Mouse (Mus musculus) limb, embryonic 11.5 days (tissue): ENCODE results near the gene Naip2. TPM values are rescaled to one million over a fixed set of nuclear protein-coding genes. Genes with fewer than 3 reads are reported as not detected.

Source experiments
- ATAC-seq: fragments of 200-750 bp; cut with Nextera tagmentation; 2 replicates; pipeline ENCODE4 v1.8.0; 2017; ENCODE audit warnings: low read depth; ENCODE audit not compliant: insufficient number of reproducible peaks, low FRiP score, low TSS enrichment
- DNase-seq: peaks from one replicate; pipeline ENCODE4 v3.0.0-alpha.2; 2015; ENCODE audit warnings: low spot score
- H3K27ac ChIP-seq: fragments of 300-500 bp; sonication (generic); replicated peaks from 2 replicates; pipeline ENCODE4 v1.5.1; 2014; ENCODE audit warnings: low read depth, mild to moderate bottlenecking, low read length
- H3K27me3 ChIP-seq: fragments of 300-500 bp; sonication (generic); 2 replicates; pipeline ENCODE4 v1.6.1; 2014; ENCODE audit warnings: mild to moderate bottlenecking, low read length, mixed read lengths; ENCODE audit not compliant: control insufficient read depth, insufficient read depth
- H3K36me3 ChIP-seq: fragments of 300-500 bp; sonication (generic); 2 replicates; pipeline ENCODE4 v1.6.1; 2014; ENCODE audit warnings: mild to moderate bottlenecking, low read length, moderate library complexity, mixed read lengths; ENCODE audit not compliant: control insufficient read depth, insufficient read depth
- H3K4me1 ChIP-seq: fragments of 300-500 bp; sonication (generic); 2 replicates; pipeline ENCODE4 v1.6.1; 2014; ENCODE audit warnings: low read length, mixed read lengths; ENCODE audit not compliant: control insufficient read depth, insufficient read depth
- H3K4me2 ChIP-seq: fragments of 300-500 bp; sonication (generic); 2 replicates; pipeline ENCODE4 v1.6.1; 2014; ENCODE audit warnings: low read depth, mild to moderate bottlenecking, moderate library complexity; ENCODE audit not compliant: severe bottlenecking
- H3K4me3 ChIP-seq: fragments of 300-500 bp; sonication (generic); 2 replicates; pipeline ENCODE4 v1.5.1; 2014; ENCODE audit warnings: low read depth, low read length
- H3K9ac ChIP-seq: fragments of 300-500 bp; sonication (generic); 2 replicates; pipeline ENCODE4 v1.6.1; 2014; ENCODE audit warnings: mild to moderate bottlenecking, low read length
- H3K9me3 ChIP-seq: fragments of 300-500 bp; sonication (generic); 2 replicates; pipeline ENCODE4 v1.6.1; 2016; ENCODE audit warnings: low read length; ENCODE audit not compliant: control insufficient read depth
- WGBS: fragments of 180-500 bp; shearing (Covaris S2); extraction: QIAGEN DNeasy Blood & Tissue Kit; methylation state at CpG from one replicate; pipeline ENCODE4 v1.1.7; 2014; 5-methylcytosine and 5-hydroxymethylcytosine counted together
- polyA plus RNA-seq: library from polyadenylated mRNA; unstranded; fragments of >200 nt; fragmentation: Nextera tagmentation; extraction: Ambion mirVana; gene quantifications from 2 replicates; pipeline ENCODE4 v1.2.1, GENCODE M21; 2014

Naip2 gene
- polyA plus RNA-seq, 1 experiment from 2014 or later, result 0.19 TPM

DNA sequence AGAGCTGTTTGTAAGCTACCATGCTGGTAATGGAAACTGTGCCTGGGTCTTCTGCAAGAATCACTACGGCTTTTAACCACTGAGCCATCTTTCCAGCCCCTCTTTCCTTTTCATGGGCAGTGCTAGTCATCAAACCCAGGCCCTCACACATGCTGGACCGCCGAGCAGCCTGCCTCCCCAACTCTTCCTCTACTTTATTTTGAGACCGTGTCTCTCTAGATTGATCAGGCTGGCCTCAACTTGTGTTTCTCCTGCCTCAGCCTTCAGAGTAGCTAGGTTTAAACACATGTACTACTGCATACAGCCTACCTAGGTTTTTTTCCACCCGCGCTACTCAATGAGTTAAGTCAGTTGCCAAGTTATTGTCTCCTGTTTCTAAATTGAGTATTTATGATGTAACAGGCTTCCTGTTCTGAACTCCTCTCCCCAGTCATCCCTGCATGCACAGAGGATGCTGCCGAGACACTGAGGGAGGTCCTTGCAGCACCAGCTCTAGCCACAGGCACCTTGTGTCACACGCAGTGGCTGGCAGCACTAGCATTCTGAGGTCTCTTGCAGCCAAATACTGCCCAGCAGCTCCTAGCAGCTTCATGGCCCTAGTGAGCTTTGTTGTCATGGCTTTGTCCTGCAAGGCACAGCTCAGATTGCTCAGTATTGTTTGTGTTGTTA, 60.1 kb downstream of the Naip2 start:
- Histone ChIP-seq H3K27me3 (no peaks in the 10 kb centered on the region), H3K4me3 (no peak overlapping the region), H3K4me1 (no peaks in the 10 kb centered on the region), H3K36me3 (peaks cover 10% of the 10 kb centered on the region), H3K9ac (no peak overlapping the region), H3K27ac (no peak overlapping the region), H3K9me3 (no peaks in the 10 kb centered on the region), H3K4me2 (no peak overlapping the region)
- 83% methylated on average over 8 of the region's 8 CpGs for WGBS
- DNase-seq, result no peak
- ATAC-seq, result no peak

DNA sequence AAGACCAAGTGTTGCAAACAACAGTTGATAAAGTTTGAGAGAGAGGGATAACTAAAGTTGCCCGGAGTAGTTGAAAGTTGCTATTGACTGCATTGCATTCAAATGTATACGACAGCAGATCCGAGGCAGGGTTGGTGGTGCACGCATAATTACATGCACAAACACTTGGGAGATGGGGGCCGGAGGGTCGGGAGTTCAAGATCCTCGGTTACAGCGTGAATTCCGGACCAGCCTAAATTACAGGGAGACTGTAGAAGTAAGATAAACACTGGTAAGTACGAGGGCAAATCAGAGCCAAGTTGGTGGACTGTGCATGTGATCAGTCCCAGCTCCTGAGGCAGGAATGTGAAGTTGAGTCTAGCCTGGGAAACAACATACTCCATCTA, 76.6 kb downstream of the Naip2 start:
- peak overlapping the region; percentile 97 for H3K4me3 ChIP-seq
- peaks cover 4% of the 10 kb centered on the region for H3K36me3 ChIP-seq
- ATAC-seq, result no peak
- no peak for DNase-seq
- H3K4me1 ChIP-seq, result 0 out of 2 replicates have a peak, but pooled peaks cover 2% of the 10 kb centered on the region
- no peaks in the 10 kb centered on the region for H3K27me3 ChIP-seq
- peak overlapping the region; percentile 87 for H3K9ac ChIP-seq
- WGBS, result 2% methylated on average over 10 of the region's 10 CpGs
- no peaks in the 10 kb centered on the region for H3K9me3 ChIP-seq
- no peak overlapping the region for H3K27ac ChIP-seq
- H3K4me2 ChIP-seq, result peak overlapping the region; percentile 79

DNA sequence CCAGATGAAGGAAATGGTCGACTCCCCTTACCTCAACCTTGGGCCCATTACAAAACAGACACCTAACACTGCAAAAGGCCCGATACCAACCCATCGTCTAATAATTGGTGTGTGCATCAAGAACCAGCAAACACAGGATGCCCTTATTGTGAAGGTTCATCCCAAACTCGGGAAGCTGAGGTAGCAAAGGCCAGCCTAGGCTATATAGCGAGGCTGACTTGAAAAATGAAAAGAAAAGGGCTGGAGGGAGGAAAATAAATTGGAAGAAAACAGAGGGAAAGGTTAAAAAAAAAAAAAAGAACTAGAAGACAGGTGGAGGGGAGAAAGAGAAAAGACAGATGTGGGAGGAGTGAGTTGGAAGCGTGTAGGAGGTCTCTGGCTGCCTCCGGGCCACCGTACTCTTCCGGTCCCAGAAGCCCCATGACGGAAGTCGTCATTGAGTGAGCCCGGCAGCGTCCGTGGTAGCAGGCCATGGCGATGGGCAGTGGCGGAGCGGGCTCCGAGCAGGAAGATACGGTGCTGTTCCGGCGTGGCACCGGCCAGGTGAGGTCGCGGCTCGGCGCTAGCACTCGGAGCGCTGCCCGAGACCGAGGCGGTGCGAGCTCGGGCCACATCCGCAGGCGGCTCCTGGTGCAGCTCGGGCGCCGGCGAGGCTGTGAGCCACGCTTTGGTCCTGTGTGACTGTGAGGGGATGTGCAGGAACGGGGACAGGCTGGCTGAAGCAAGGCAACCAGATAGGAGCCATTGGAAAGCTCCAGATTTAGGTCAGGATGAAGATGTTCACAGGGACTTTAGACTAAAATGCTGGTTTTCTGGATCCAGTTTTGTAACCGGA, 77.3 kb downstream of the Naip2 start, which contains the start of gene Smn1:
Gene Smn1, plus strand, starts transcription at position 430 of the 835 bp plus-strand sequence.
- 5% methylated on average over 42 of the region's 42 CpGs for WGBS
- ATAC-seq (peak; percentile 95), DNase-seq (peak; percentile 91)
- H3K4me3 ChIP-seq, result peak within 1 kb of the TSS; percentile 97
- H3K9me3 ChIP-seq, result no peaks in the 10 kb centered on the region
- no peaks in the 10 kb centered on the region for H3K27me3 ChIP-seq
- 0 out of 2 replicates have a peak, but pooled peaks cover 2% of the 10 kb centered on the region for H3K4me1 ChIP-seq
- peaks cover 4% of the 10 kb centered on the region for H3K36me3 ChIP-seq
- no peak within 1 kb of the TSS for H3K27ac ChIP-seq
- peak within 1 kb of the TSS; percentile 87 for H3K9ac ChIP-seq
- H3K4me2 ChIP-seq, result peak within 1 kb of the TSS; percentile 79

DNA sequence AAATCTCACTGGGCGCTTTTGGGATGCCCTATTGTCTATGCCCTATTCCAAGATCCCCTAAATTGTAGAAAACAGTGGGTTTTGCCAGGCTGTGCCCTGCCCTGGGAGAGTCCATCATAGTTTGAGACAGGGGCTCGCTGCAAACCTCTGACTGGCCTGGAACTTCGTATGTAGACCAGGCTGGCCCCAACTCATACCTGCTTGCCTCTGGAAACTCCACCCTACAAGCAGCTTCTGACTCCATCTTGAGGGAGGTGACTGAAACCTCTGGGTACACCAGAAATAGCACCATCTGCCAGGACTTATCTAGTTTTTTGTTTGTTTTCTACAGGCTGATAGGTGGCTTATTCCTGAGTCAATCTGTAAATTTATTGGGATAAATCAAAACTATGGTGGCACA, 77.9 kb downstream of the Naip2 start:
- DNase-seq (no peak), ATAC-seq (no peak)
- Histone ChIP-seq H3K27ac (no peak overlapping the region), H3K9ac (no peak overlapping the region), H3K4me3 (peak overlapping the region; percentile 97; the same call in 1 of the 2 replicates), H3K4me1 (0 out of 2 replicates have a peak, but pooled peaks cover 2% of the 10 kb centered on the region), H3K36me3 (peaks cover 3% of the 10 kb centered on the region), H3K4me2 (peak overlapping the region; percentile 65), H3K27me3 (no peaks in the 10 kb centered on the region), H3K9me3 (no peaks in the 10 kb centered on the region)
- 81% methylated on average over 3 of the region's 3 CpGs for WGBS

DNA sequence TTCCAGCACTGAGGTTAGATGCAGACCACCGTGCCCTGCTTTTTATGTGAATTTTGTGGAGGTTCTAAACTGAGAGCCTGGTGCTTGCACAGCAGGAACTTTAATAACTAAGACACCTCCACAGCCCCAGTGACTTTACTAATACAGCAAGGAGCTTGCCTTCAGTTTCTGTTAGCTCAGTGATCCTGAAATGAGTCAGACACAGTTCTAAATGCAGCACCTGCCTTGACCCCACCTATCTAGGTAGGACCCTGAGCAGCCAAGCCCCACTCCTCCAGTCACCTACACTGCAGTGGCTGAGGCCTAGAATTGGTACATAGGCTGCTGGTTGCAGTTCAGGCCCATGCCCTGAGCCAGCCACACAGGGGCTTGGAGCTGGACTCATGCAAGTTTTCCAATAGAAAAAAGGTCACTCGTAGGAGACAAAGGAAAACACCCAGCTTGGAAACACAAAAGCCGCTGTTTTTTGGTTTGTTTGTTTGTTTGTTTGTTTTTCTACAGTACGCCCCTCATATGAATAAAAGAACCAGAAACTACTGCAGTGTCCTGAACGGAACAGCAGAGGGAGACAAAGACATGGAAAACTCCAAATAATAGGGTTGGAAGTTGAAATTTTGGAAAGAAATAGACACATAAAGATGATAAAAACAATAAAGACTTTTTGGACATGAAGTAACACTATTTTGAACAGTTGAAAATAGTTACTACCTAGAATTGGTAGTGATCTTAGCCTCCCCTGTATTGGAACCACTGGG, 89.5 kb downstream of the Naip2 start:
- Histone ChIP-seq H3K36me3 (no peaks in the 10 kb centered on the region), H3K9me3 (no peaks in the 10 kb centered on the region), H3K27me3 (no peaks in the 10 kb centered on the region), H3K4me3 (no peak overlapping the region), H3K27ac (no peak overlapping the region), H3K9ac (no peak overlapping the region), H3K4me2 (no peak overlapping the region), H3K4me1 (peaks cover 4% of the 10 kb centered on the region; the same call in 1 of the 2 replicates)
- no peak for ATAC-seq
- DNase-seq, result no peak
- WGBS, result 53% methylated on average over 5 of the region's 5 CpGs

DNA sequence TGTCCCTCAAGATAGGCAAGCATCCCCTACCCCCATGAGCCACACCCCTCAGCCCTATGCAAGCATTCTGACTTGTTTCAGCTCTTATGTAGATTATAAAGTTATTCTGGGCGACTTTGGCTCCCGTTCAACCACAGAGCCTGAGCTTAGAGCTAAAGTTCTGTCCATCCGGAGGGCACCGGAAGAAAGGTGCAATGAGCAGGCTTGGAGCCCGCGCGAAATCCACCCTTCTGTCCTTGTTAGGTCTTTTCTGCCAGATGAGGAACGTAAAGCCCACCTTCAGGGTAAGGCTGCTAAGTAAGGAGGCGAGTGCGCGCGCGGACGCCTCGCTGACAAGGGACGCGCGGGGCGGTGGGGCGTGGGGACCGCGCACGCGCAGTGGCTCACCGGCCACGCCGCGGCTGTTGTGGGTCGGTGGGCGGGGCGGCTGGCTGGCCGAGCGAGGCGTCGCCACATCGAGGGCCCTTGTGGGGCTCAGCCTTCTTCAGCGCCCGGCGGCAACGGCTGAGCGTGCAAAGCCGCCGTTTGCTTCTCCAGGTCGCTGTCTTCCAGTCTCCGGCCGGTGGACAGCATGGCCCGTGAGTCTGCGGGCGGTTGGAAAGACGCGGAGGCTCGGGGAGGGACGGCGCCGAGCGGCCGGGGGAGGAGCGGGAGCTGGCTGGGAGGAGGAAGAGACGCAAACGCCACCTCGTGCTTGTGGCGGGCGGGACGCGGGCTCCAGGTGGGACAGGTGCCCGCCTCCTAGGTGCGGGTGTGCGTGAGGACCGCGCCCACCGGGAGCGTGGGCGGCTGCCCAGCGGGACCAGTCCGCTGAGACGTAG, 94.0 kb downstream of the Naip2 start, which contains the start of gene Serf1:
Gene Serf1, plus strand, starts transcription at position 361 of the 821 bp plus-strand sequence.
- DNase-seq, result peak; percentile 86

DNA sequence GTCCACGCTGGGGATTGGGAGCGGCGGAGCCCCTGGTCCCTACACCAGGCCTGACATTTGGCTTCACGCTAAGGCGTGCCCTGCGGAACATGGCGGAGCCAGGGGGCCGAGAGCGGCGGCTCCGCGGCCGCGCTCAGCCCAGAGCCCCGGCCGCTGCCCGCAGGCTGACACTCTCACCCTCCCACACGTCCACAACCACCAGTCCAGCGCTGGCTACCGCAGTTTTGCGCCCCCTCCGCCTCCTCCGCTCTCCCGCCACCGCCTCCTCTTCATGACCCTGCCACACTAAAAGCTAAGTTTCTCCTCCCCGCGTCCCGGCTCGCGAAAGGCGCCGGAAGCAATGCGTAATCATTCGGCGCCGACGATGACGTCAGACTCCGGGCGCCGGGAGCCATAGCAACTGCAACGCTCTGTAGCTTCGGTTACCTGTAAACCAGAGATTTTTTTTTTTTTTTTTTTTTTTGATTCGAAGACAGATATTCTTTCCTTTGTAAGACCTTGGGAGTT, 98.1 kb downstream of the Naip2 start, which contains the start of gene Bdp1:
Gene Bdp1, minus strand, starts transcription at position 323 of the 507 bp plus-strand sequence.
- Histone ChIP-seq H3K27ac (0 out of 2 replicates have a peak within 1 kb of the TSS, but pooled peaks have one; percentile 10), H3K4me2 (peak within 1 kb of the TSS; percentile 57), H3K4me1 (peaks cover 7% of the 10 kb centered on the region; the same call in 1 of the 2 replicates), H3K27me3 (no peaks in the 10 kb centered on the region), H3K9me3 (no peaks in the 10 kb centered on the region), H3K36me3 (no peaks in the 10 kb centered on the region; the same call in 1 of the 2 replicates), H3K4me3 (peak within 1 kb of the TSS; percentile 98), H3K9ac (peak within 1 kb of the TSS; percentile 86)
- WGBS, result under 1% methylated on average over 44 of the region's 44 CpGs
- DNase-seq, result peak; percentile 98
- peak; percentile 70 for ATAC-seq

More for the DNA sequence above, 94.0 kb downstream of the Naip2 start, which contains the start of gene Serf1:
- Histone ChIP-seq H3K4me1 (peaks cover 4% of the 10 kb centered on the region; the same call in 1 of the 2 replicates), H3K27me3 (no peaks in the 10 kb centered on the region), H3K27ac (0 out of 2 replicates have a peak within 1 kb of the TSS, but pooled peaks have one; percentile 42), H3K9ac (peak within 1 kb of the TSS; percentile 85), H3K4me2 (peak within 1 kb of the TSS; percentile 76), H3K9me3 (no peaks in the 10 kb centered on the region), H3K36me3 (no peaks in the 10 kb centered on the region), H3K4me3 (peak within 1 kb of the TSS; percentile 77)
- 2% methylated on average over 76 of the region's 76 CpGs for WGBS
- peak; percentile 72 for ATAC-seq
